Mouse (Mus musculus) cortical plate, adult 2 months (tissue): ENCODE data around the gene Ncapg2.

Experiments
- CTCF ChIP-seq: fragments of 200-500 bp; IDR thresholded peaks from 2 replicates; pipeline ENCODE4 v1.5.1; 2011; ENCODE audit warnings: mild to moderate bottlenecking, control low read depth, low read length; ENCODE audit not compliant: insufficient read depth; ENCODE audit errors: extremely low read depth
- POLR2A ChIP-seq: fragments of 200-500 bp; IDR thresholded peaks from 2 replicates; pipeline ENCODE4 v1.6.1; 2011; ENCODE audit warnings: mild to moderate bottlenecking, low read length, control low read depth; ENCODE audit not compliant: insufficient read depth; ENCODE audit errors: extremely low read depth

GRCm38 (mm10) chr12:116383101-116383500 lies 22.1 kb upstream of the Ncapg2 start:
- TF ChIP-seq CTCF (no peak), POLR2A (no peak)
